In the genomic region with DNA sequence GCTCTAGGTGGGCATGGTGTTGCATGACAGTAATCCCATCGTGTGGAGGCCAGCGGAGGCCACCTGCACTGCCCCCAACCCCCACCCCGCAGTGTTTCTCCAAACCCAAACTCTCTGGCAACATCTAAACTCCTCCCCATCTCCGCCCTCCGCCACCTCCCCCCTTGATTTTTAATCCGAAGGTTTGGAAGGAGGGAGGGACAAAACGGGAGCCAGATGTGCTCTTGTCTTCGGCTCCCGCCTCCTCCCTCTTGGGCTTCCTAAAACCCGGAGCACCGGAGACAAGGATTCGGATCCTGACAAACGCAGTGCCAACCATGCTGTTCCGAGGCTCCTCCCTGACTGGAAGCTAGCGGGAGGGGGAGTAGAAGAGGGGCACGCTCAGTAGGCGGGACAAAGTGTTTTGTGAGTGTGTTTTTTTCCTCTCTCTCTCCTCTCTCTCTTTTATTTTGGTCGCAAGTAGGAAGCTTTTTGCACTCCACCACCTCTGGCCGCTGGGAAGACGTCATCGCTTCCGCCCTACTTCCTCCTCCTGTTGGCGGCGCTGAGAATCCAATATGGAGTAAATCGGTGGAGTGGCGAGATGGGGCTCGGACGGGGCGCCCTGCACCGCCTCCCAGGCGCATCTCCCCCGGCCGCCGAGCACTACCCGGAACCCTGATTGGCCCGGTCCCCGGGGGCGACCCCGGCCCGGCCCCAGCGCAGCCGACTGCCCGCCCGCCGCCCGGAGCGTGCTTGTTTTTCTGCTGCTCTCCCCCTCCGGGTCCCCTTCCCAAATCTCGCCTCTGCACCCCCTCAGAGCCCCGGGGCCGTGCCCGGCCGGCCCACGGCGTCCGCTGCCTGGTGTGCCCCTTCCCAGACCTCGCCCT, we compare ENCODE assay signal across 8 mouse cellular contexts. TPM values are rescaled to one million over a fixed set of nuclear protein-coding genes. Genes with fewer than 3 reads are reported as not detected.
A peak's percentile ranks its signal among the peaks of the same experiment; 100 is the strongest.
DNase-seq lines count a peak whose midpoint lies in the region; ATAC-seq and TF ChIP-seq lines count a peak whose summit lies in the region.

TSS of gene Spred2 (plus strand) at position 488 of the 869 bp plus-strand sequence.

- H3K9me3 ChIP-seq in heart, embryonic 12.5 days (replicated peaks): no peaks in the 10 kb centered on the region
- no peaks in the 10 kb centered on the region for H3K9me3 ChIP-seq in kidney, postnatal 0 days (replicated peaks; ENCODE audit: low read length)
- H3K9me3 ChIP-seq in liver, embryonic 13.5 days (replicated peaks): no peaks in the 10 kb centered on the region
- H3K9me3 ChIP-seq in stomach, embryonic 16.5 days (replicated peaks; ENCODE audit: control insufficient read depth, low read length): no peaks in the 10 kb centered on the region

- no peaks in the 10 kb centered on the region for H3K27me3 ChIP-seq in heart, embryonic 12.5 days (replicated peaks)
- H3K27me3 ChIP-seq in kidney, postnatal 0 days (ENCODE audit: insufficient read depth, low read length): no peaks in the 10 kb centered on the region
- H3K27me3 ChIP-seq in liver, embryonic 13.5 days: no peaks in the 10 kb centered on the region
- no peaks in the 10 kb centered on the region for H3K27me3 ChIP-seq in stomach, embryonic 16.5 days (ENCODE audit: control insufficient read depth, insufficient read depth, low read length)

- H3K4me3 ChIP-seq in heart, embryonic 12.5 days: peak within 1 kb of the TSS; percentile 90
- H3K4me3 ChIP-seq in kidney, postnatal 0 days (replicated peaks; ENCODE audit: low read depth, low read length): peak within 1 kb of the TSS; percentile 94
- H3K4me3 ChIP-seq in liver, embryonic 13.5 days (replicated peaks): peak within 1 kb of the TSS; percentile 93
- H3K4me3 ChIP-seq in stomach, embryonic 16.5 days (replicated peaks; ENCODE audit: low read length): peak within 1 kb of the TSS; percentile 99

- 1% methylated on average over 34 of the region's 57 CpGs for whole genome bisulfite sequencing in heart, embryonic 12.5 days
- WGBS in kidney, postnatal 0 days: 3% methylated on average over 44 of the region's 57 CpGs
- whole genome bisulfite sequencing in liver, embryonic 13.5 days (ENCODE audit: insufficient replicate concordance): under 1% methylated on average over 57 of the region's 57 CpGs
- WGBS in stomach, embryonic 16.5 days: under 1% methylated on average over 57 of the region's 57 CpGs

- peak within 1 kb of the TSS; percentile 90 for H3K9ac ChIP-seq in heart, embryonic 12.5 days
- peak within 1 kb of the TSS; percentile 80 for H3K9ac ChIP-seq in kidney, postnatal 0 days (ENCODE audit: low read depth, low read length)
- H3K9ac ChIP-seq in liver, embryonic 13.5 days: peak within 1 kb of the TSS; percentile 91
- H3K9ac ChIP-seq in stomach, embryonic 16.5 days (ENCODE audit: low read length): peak within 1 kb of the TSS; percentile 97

- H3K27ac ChIP-seq in heart, embryonic 12.5 days (ENCODE audit: poor library complexity, severe bottlenecking): peak within 1 kb of the TSS; percentile 97
- H3K27ac ChIP-seq in kidney, postnatal 0 days: peak within 1 kb of the TSS; percentile 93
- H3K27ac ChIP-seq in liver, embryonic 13.5 days: peak within 1 kb of the TSS; percentile 91
- H3K27ac ChIP-seq in stomach, embryonic 16.5 days (ENCODE audit: low read length): peak within 1 kb of the TSS; percentile 97

- H3K4me2 ChIP-seq in heart, embryonic 12.5 days: peak within 1 kb of the TSS; percentile 78
- H3K4me2 ChIP-seq in kidney, postnatal 0 days (ENCODE audit: low read length): peak within 1 kb of the TSS; percentile 78
- H3K4me2 ChIP-seq in liver, embryonic 13.5 days: peak within 1 kb of the TSS; percentile 96
- peak within 1 kb of the TSS; percentile 79 for H3K4me2 ChIP-seq in stomach, embryonic 16.5 days (ENCODE audit: low read depth, low read length)

- H3K4me1 ChIP-seq in heart, embryonic 12.5 days (replicated peaks): peaks cover 24% of the 10 kb centered on the region
- peaks cover 10% of the 10 kb centered on the region; the same call in 1 of the 2 replicates for H3K4me1 ChIP-seq in kidney, postnatal 0 days (replicated peaks; ENCODE audit: insufficient read depth, low read length)
- peaks cover 61% of the 10 kb centered on the region for H3K4me1 ChIP-seq in liver, embryonic 13.5 days (replicated peaks)
- peaks cover 22% of the 10 kb centered on the region for H3K4me1 ChIP-seq in stomach, embryonic 16.5 days (ENCODE audit: control insufficient read depth, insufficient read depth, low read length)

- DNase-seq in CD4-positive, CD25-positive, alpha-beta regulatory T cell, adult 2 months (ENCODE audit: low read depth, low spot score): peak; percentile 93
- peak; percentile 90 for DNase-seq in brain, embryonic 18.5 days (ENCODE audit: low read depth, low spot score)
- peak; percentile 98 for DNase-seq in kidney, postnatal 0 days (ENCODE audit: low spot score)
- DNase-seq in liver, embryonic 13.5 days: peak; percentile 73
- peak; percentile 92 for DNase-seq in neural tube, embryonic 10.5 days (ENCODE audit: extremely low spot score, low spot score)

- peak; percentile 46 for TF ChIP-seq CTCF in kidney, postnatal 0 days (IDR thresholded peaks at IDR 0.05; ENCODE audit: low read depth)

- no peaks in the 10 kb centered on the region for H3K36me3 ChIP-seq in heart, embryonic 12.5 days
- H3K36me3 ChIP-seq in kidney, postnatal 0 days (ENCODE audit: insufficient read depth, low read length): no peaks in the 10 kb centered on the region
- no peaks in the 10 kb centered on the region for H3K36me3 ChIP-seq in liver, embryonic 13.5 days
- H3K36me3 ChIP-seq in stomach, embryonic 16.5 days (ENCODE audit: control insufficient read depth, insufficient read depth, low read length): no peaks in the 10 kb centered on the region

- peak; percentile 61 for ATAC-seq in erythroid progenitor cell, adult 5-6 weeks (replicated peaks; ENCODE audit: low FRiP score, poor library complexity, severe bottlenecking)
- ATAC-seq in heart, embryonic 12.5 days (ENCODE audit: insufficient number of reproducible peaks, low FRiP score): peak; percentile 68
- peak; percentile 75 for ATAC-seq in kidney, postnatal 0 days (replicated peaks; ENCODE audit: low FRiP score, low read depth)
- ATAC-seq in liver, embryonic 13.5 days (ENCODE audit: low read depth): peak; percentile 54
- ATAC-seq in stomach, embryonic 16.5 days (ENCODE audit: insufficient read depth, low FRiP score): peak; percentile 76

RNA-seq across cellular contexts. Expression of gene Spred2, which starts in this region (rescaled TPM):
- 4.0 and 10.5 TPM in 2 replicates for total RNA-seq in erythroid progenitor cell, adult 5-6 weeks (2015; ENCODE audit: low replicate concordance)
- 1.0 and 1.6 TPM in 2 replicates for total RNA-seq in erythroid progenitor cell, adult 5-6 weeks (2017; ENCODE audit: low replicate concordance)
- polyA plus RNA-seq in heart, embryonic 12.5 days (2016; fragmentation: Nextera tagmentation; extraction: Ambion mirVana): 5.2 and 5.5 TPM in 2 replicates
- 7.9 and 8.5 TPM in 2 replicates for polyA plus RNA-seq in kidney, postnatal 0 days (2015; fragmentation: Nextera tagmentation; extraction: Ambion mirVana)
- polyA plus RNA-seq in liver, embryonic 13.5 days (2015; fragmentation: Nextera tagmentation; extraction: Ambion mirVana): 2.3 and 2.5 TPM in 2 replicates
- 5.0 TPM in 2 replicates for polyA plus RNA-seq in stomach, embryonic 16.5 days (2015; fragmentation: Nextera tagmentation; extraction: Ambion mirVana)

Comparison
In these comparisons a context has a peak if more than half of its experiments do, and no peak if none do; other contexts are left out.
1. Peak in every context shown above with its lines: DNase-seq, ATAC-seq, H3K4me3 ChIP-seq and H3K27ac ChIP-seq.